Mouse (Mus musculus) neutrophil, adult 65 days (primary cell): Measurements from ENCODE around the gene P2ry12. TPM values are rescaled to one million over a fixed set of nuclear protein-coding genes. Genes with fewer than 3 reads are reported as not detected.

ENCODE experiments used
- total RNA-seq: library from RNA; stranded (reverse); gene quantifications from 2 replicates; pipeline ENCODE4 v1.2.4, GENCODE M21; 2023

Gene P2ry12
- 0.95 and 4.0 TPM in 2 replicates for total RNA-seq

GRCm38 (mm10) chr3:59262704-59263103 lies at the start of gene P2ry12:
TSS of gene P2ry12 (minus strand) at chr3:59262871.

DNA sequence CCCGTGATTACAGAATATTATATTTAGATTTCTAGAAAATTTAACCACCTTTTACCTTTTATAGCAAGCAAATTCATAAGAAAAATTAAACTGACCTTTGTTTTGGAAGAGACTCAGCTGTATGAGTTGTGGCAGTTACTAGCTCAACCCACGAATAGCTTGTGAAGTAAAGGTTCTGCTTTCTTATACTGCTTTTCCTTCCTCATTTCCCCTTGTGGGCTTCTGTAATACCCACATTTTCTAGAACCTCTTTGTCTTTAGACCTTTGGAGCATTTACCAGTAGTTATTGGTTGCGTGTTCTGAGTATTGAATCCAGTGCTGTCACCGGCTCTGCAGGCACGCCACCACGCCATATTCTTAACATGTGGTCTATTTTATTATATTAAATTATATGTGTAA lies 51.9 kb downstream of the P2ry12 start, which contains the start of gene P2ry13:
P2ry13 (minus strand) TSS at position 156 of the 400 bp plus-strand sequence.

GRCm38 (mm10) chr3:59194938-59195337 lies 67.7 kb downstream of the P2ry12 start, which contains the start of gene Gpr87:
TSS of gene Gpr87 (minus strand) at chr3:59195104.

Other genes starting within 250 kb of the P2ry12 start
- 0.76 and 0.86 TPM in 2 replicates for gene Gpr171, start 161.1 kb downstream of the P2ry12 start, total RNA-seq
- gene P2ry14, start 109.3 kb downstream of the P2ry12 start, total RNA-seq, result 0.61 TPM in 1 of 2 replicates, not detected in the other
- gene Gpr87, start 67.8 kb downstream of the P2ry12 start, total RNA-seq, result not detected in 2 replicates
- gene P2ry13, start 52.0 kb downstream of the P2ry12 start, total RNA-seq, result 16.8 and 17.6 TPM in 2 replicates
- not detected in 2 replicates for gene Igsf10, start 81.5 kb upstream of the P2ry12 start, total RNA-seq